Mouse (Mus musculus): ENCODE results near the gene Eid1. TPM values are rescaled to one million over a fixed set of nuclear protein-coding genes. Genes with fewer than 3 reads are reported as not detected.

Gene Eid1
- polyA plus RNA-seq, 1 experiment = 24.6 TPM

DNA sequence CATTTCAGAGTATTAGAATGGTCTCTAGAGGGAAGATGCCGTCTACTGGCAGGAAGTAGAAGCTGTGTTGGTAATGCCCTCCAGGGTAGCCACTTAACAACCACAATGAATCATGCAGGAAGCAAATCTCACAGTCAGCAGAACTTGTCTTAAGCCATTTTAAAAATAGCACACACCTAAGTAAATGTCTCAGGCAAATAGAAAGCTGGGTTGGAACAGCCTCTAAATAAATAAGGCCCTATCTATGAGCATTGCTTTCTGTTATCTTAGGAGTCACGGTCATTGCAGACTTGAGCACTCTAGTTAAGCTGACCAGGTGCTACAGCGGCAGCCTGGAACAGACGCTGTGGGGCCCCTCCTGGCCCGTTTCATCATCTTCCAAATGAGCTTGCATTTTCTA is 5.7 kb upstream of the Eid1 start:
- Histone ChIP-seq H3K79me2 (ENCODE audit: control insufficient read depth, insufficient read depth) (no peaks in the 10 kb centered on the region), H3K4me2 (ENCODE audit: low read depth) (peak overlapping the region; percentile 91), H3K36me3 (ENCODE audit: control insufficient read depth, insufficient read depth) (no peaks in the 10 kb centered on the region), H3K27me3 (ENCODE audit: control insufficient read depth, insufficient read depth, insufficient read length) (no peaks in the 10 kb centered on the region), H3K4me3 (no peak overlapping the region), H3ac (ENCODE audit: control insufficient read depth, insufficient read length) (no peak overlapping the region)
- TF ChIP-seq E2F4 (IDR thresholded peaks at IDR 0.05; ENCODE audit: insufficient read depth) (no peak), MYOG (IDR thresholded peaks at IDR 0.05; ENCODE audit: control insufficient read depth in 1 of 3, insufficient read depth in 1 of 3, insufficient read length in 2 of 3, low read depth in 2 of 3) (no peak), MYOD1 (IDR thresholded peaks at IDR 0.05; ENCODE audit: control insufficient read depth in 1 of 3, insufficient read length in 2 of 3, low read depth in 2 of 3) (peak in 1 of 3 experiments; percentile 19)

DNA sequence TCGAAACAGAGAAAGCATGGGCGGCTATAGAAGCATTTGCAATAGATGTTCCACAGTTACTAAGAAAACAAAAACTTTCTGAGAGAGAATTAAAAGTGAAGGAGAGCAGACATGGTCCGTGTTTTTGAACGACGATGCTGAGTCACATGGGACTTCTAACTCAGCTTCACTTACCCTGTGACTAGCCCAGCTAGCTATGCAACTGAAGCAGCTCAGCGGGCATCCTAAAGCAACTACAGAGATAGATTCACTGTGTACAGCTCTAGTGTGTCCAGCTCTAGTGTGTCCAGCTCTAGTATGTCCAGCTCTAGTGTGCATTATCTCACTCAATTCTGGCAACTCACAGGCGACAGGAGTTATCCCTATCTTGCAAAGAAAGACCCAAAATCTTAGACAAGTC is 5.2 kb upstream of the Eid1 start:
- no peak for TF ChIP-seq TCF12 (IDR thresholded peaks at IDR 0.05; ENCODE audit: insufficient read depth, poor library complexity, severe bottlenecking)
- no peak for TF ChIP-seq REST (IDR thresholded peaks at IDR 0.05; ENCODE audit: insufficient read depth, insufficient read length)
- no peak for TF ChIP-seq USF1 (IDR thresholded peaks at IDR 0.05; ENCODE audit: low read depth)
- no peak for TF ChIP-seq TCF3 (IDR thresholded peaks at IDR 0.05; ENCODE audit: insufficient read length, low read depth)
- no peak for TF ChIP-seq MYOD1 (IDR thresholded peaks at IDR 0.05; ENCODE audit: control insufficient read depth in 1 of 3, insufficient read length in 2 of 3, low read depth in 2 of 3)
- TF ChIP-seq POLR2AphosphoS2 (IDR thresholded peaks at IDR 0.05; ENCODE audit: insufficient read length, low read depth) = no peak
- TF ChIP-seq E2F4 (IDR thresholded peaks at IDR 0.05; ENCODE audit: insufficient read depth) = no peak
- no peak for TF ChIP-seq POLR2A (IDR thresholded peaks at IDR 0.05; ENCODE audit: insufficient read length, low read depth)
- no peak for TF ChIP-seq MAX (IDR thresholded peaks at IDR 0.05; ENCODE audit: low read depth)
- no peak for TF ChIP-seq CEBPB (IDR thresholded peaks at IDR 0.05; ENCODE audit: insufficient read depth, poor library complexity, severe bottlenecking)
- TF ChIP-seq MYOG (IDR thresholded peaks at IDR 0.05; ENCODE audit: control insufficient read depth in 1 of 3, insufficient read depth in 1 of 3, insufficient read length in 2 of 3, low read depth in 2 of 3) = no peak
- no peak for TF ChIP-seq SRF (IDR thresholded peaks at IDR 0.05; ENCODE audit: control insufficient read depth, insufficient read length, low read depth)
- Histone ChIP-seq H3K4me3 (no peak overlapping the region), H3K4me2 (ENCODE audit: low read depth) (peak overlapping the region; percentile 91), H3ac (ENCODE audit: control insufficient read depth, insufficient read length) (no peak overlapping the region), H3K79me2 (ENCODE audit: control insufficient read depth, insufficient read depth) (no peaks in the 10 kb centered on the region), H3K36me3 (ENCODE audit: control insufficient read depth, insufficient read depth) (no peaks in the 10 kb centered on the region), H3K27me3 (ENCODE audit: control insufficient read depth, insufficient read depth, insufficient read length) (no peaks in the 10 kb centered on the region)

DNA sequence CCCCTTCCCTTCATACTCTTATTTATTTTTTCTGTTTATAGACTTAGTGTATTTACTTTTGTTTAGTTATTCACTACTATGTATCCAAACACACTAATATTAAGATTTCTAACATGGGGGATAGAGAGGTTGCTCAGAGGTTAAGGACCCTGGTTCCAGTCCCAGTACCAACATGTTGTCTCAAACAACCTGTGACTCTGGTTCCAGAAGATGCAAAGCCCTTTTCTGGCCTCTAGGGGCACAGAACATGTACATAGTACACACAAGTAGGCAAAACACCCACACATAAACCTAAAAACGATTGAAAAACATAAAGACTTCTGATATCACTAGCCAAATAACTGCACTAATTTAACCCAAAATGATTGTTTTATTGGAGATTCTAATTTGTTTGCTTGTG is 2.0 kb upstream of the Eid1 start:
- TF ChIP-seq TCF3 (IDR thresholded peaks at IDR 0.05; ENCODE audit: insufficient read length, low read depth) = no peak
- TF ChIP-seq SRF (IDR thresholded peaks at IDR 0.05; ENCODE audit: control insufficient read depth, insufficient read length, low read depth) = no peak
- no peak for TF ChIP-seq MYOD1 (IDR thresholded peaks at IDR 0.05; ENCODE audit: control insufficient read depth in 1 of 3, insufficient read length in 2 of 3, low read depth in 2 of 3)
- no peak for TF ChIP-seq POLR2AphosphoS2 (IDR thresholded peaks at IDR 0.05; ENCODE audit: insufficient read length, low read depth)
- TF ChIP-seq E2F4 (IDR thresholded peaks at IDR 0.05; ENCODE audit: insufficient read depth) = no peak
- TF ChIP-seq POLR2A (IDR thresholded peaks at IDR 0.05; ENCODE audit: insufficient read length, low read depth) = no peak
- no peak for TF ChIP-seq REST (IDR thresholded peaks at IDR 0.05; ENCODE audit: insufficient read depth, insufficient read length)
- TF ChIP-seq MYOG (IDR thresholded peaks at IDR 0.05; ENCODE audit: control insufficient read depth in 1 of 3, insufficient read depth in 1 of 3, insufficient read length in 2 of 3, low read depth in 2 of 3) = no peak
- TF ChIP-seq CEBPB (IDR thresholded peaks at IDR 0.05; ENCODE audit: insufficient read depth, poor library complexity, severe bottlenecking) = no peak
- TF ChIP-seq MAX (IDR thresholded peaks at IDR 0.05; ENCODE audit: low read depth) = no peak
- TF ChIP-seq TCF12 (IDR thresholded peaks at IDR 0.05; ENCODE audit: insufficient read depth, poor library complexity, severe bottlenecking) = no peak
- no peak for TF ChIP-seq USF1 (IDR thresholded peaks at IDR 0.05; ENCODE audit: low read depth)
- Histone ChIP-seq H3K27me3 (ENCODE audit: control insufficient read depth, insufficient read depth, insufficient read length) (no peaks in the 10 kb centered on the region), H3K36me3 (ENCODE audit: control insufficient read depth, insufficient read depth) (no peaks in the 10 kb centered on the region), H3K79me2 (ENCODE audit: control insufficient read depth, insufficient read depth) (peaks cover 10% of the 10 kb centered on the region), H3ac (ENCODE audit: control insufficient read depth, insufficient read length) (no peak overlapping the region), H3K4me2 (ENCODE audit: low read depth) (no peak overlapping the region), H3K4me3 (no peak overlapping the region)

DNA sequence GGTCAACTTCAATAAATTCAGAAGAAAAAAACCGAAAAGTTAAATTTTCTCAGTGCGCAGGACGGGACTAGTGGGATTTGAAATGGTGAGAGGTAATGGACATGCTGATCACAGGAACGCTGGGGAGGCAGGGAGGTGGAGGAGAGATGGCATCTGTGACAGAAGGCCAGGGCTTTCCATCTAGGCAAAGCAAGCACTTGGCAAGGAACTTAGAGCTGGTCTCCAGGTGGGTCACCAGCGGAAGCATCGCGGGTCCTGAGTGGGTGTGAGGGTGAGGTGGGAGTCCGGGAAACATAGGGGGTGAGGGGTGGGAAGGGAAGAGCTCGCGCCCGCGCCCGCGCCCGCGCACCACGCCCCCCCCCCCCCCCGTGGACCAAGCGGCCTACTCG is 333 bp upstream of the Eid1 start:
- Histone ChIP-seq H3K27me3 (ENCODE audit: control insufficient read depth, insufficient read depth, insufficient read length) (no peaks in the 10 kb centered on the region), H3K4me3 (peak overlapping the region; percentile 42), H3K36me3 (ENCODE audit: control insufficient read depth, insufficient read depth) (no peaks in the 10 kb centered on the region), H3ac (ENCODE audit: control insufficient read depth, insufficient read length) (peak overlapping the region; percentile 95), H3K4me2 (ENCODE audit: low read depth) (peak overlapping the region; percentile 79), H3K79me2 (ENCODE audit: control insufficient read depth, insufficient read depth) (peaks cover 10% of the 10 kb centered on the region)
- TF ChIP-seq REST (IDR thresholded peaks at IDR 0.05; ENCODE audit: insufficient read depth, insufficient read length) = no peak
- no peak for TF ChIP-seq POLR2AphosphoS2 (IDR thresholded peaks at IDR 0.05; ENCODE audit: insufficient read length, low read depth)
- TF ChIP-seq TCF12 (IDR thresholded peaks at IDR 0.05; ENCODE audit: insufficient read depth, poor library complexity, severe bottlenecking) = no peak
- TF ChIP-seq MAX (IDR thresholded peaks at IDR 0.05; ENCODE audit: low read depth) = no peak
- TF ChIP-seq SRF (IDR thresholded peaks at IDR 0.05; ENCODE audit: control insufficient read depth, insufficient read length, low read depth) = no peak
- TF ChIP-seq MYOG (IDR thresholded peaks at IDR 0.05; ENCODE audit: control insufficient read depth in 1 of 3, insufficient read depth in 1 of 3, insufficient read length in 2 of 3, low read depth in 2 of 3) = no peak
- no peak for TF ChIP-seq MYOD1 (IDR thresholded peaks at IDR 0.05; ENCODE audit: control insufficient read depth in 1 of 3, insufficient read length in 2 of 3, low read depth in 2 of 3)
- no peak for TF ChIP-seq USF1 (IDR thresholded peaks at IDR 0.05; ENCODE audit: low read depth)
- no peak for TF ChIP-seq TCF3 (IDR thresholded peaks at IDR 0.05; ENCODE audit: insufficient read length, low read depth)
- TF ChIP-seq E2F4 (IDR thresholded peaks at IDR 0.05; ENCODE audit: insufficient read depth) = no peak
- TF ChIP-seq CEBPB (IDR thresholded peaks at IDR 0.05; ENCODE audit: insufficient read depth, poor library complexity, severe bottlenecking) = no peak
- TF ChIP-seq POLR2A (IDR thresholded peaks at IDR 0.05; ENCODE audit: insufficient read length, low read depth) = no peak

DNA sequence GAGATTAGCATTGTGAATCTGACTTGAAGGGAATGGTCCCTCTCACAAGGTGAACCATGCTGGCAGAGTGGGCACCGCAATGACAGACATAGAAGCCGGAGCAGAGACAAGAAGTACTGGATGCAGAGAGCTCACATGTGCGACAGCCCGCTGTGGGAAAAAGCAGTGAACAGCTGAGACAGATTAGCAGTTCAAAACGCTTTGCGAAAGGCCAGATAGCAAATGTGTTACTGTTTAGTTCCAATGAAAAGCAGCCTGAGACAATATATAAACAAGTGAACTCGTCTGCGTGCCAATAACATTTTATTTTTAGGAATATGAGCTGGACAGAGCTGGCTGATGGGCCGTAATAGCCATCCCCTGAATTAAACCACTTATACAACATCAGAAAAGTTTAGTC is 8.9 kb downstream of the Eid1 start:
- no peak overlapping the region for H3K4me3 ChIP-seq
- no peak overlapping the region for H3K4me2 ChIP-seq (ENCODE audit: low read depth)
- H3ac ChIP-seq (ENCODE audit: control insufficient read depth, insufficient read length) = no peak overlapping the region
- no peaks in the 10 kb centered on the region for H3K79me2 ChIP-seq (ENCODE audit: control insufficient read depth, insufficient read depth)
- H3K36me3 ChIP-seq (ENCODE audit: control insufficient read depth, insufficient read depth) = no peaks in the 10 kb centered on the region
- TF ChIP-seq REST (IDR thresholded peaks at IDR 0.05; ENCODE audit: insufficient read depth, insufficient read length) (no peak), MYOG (IDR thresholded peaks at IDR 0.05; ENCODE audit: control insufficient read depth in 1 of 3, insufficient read depth in 1 of 3, insufficient read length in 2 of 3, low read depth in 2 of 3) (peak in 2 of 3 experiments; percentile 42 to 88), MAX (IDR thresholded peaks at IDR 0.05; ENCODE audit: low read depth) (no peak), MYOD1 (IDR thresholded peaks at IDR 0.05; ENCODE audit: control insufficient read depth in 1 of 3, insufficient read length in 2 of 3, low read depth in 2 of 3) (peak; percentile 11 to 60 (median 30))
- no peaks in the 10 kb centered on the region for H3K27me3 ChIP-seq (ENCODE audit: control insufficient read depth, insufficient read depth, insufficient read length)

Data from myocyte (in vitro differentiated cells).